Mouse (Mus musculus) small intestine, adult 2 months (tissue): ENCODE data around the gene Pigz. TPM values are rescaled to one million over a fixed set of nuclear protein-coding genes. Genes with fewer than 3 reads are reported as not detected.

Experiments
- H3K27ac ChIP-seq: fragments of 200-500 bp; 2 replicates; pipeline ENCODE4 v1.5.1; 2012; ENCODE audit warnings: low read depth, low read length, control low read depth, inconsistent platforms; ENCODE audit not compliant: insufficient read depth
- H3K27me3 ChIP-seq: fragments of 200-500 bp; 2 replicates; pipeline ENCODE4 v1.6.1; 2012; ENCODE audit warnings: mild to moderate bottlenecking, moderate library complexity, low read length, inconsistent platforms; ENCODE audit not compliant: control insufficient read depth, insufficient read depth
- H3K36me3 ChIP-seq: fragments of 200-500 bp; 2 replicates; pipeline ENCODE4 v1.6.1; 2012; ENCODE audit warnings: mild to moderate bottlenecking, low read length, control low read depth, inconsistent platforms; ENCODE audit not compliant: control insufficient read depth, insufficient read depth
- H3K4me1 ChIP-seq: fragments of 200-500 bp; 2 replicates; pipeline ENCODE4 v1.6.1; 2012; ENCODE audit warnings: low read length, inconsistent platforms, mixed read lengths; ENCODE audit not compliant: control insufficient read depth, insufficient read depth, insufficient read length
- H3K4me3 ChIP-seq: fragments of 200-500 bp; 2 replicates; pipeline ENCODE4 v1.5.1; 2012; ENCODE audit warnings: low read depth, mild to moderate bottlenecking, control low read depth, inconsistent platforms, low read length, moderate library complexity
- CTCF ChIP-seq: fragments of 200-500 bp; IDR thresholded peaks from 2 replicates; pipeline ENCODE4 v1.5.1; 2012; ENCODE audit warnings: low read depth, mild to moderate bottlenecking, control low read depth, inconsistent platforms, low read length, moderate library complexity, mixed read lengths; ENCODE audit not compliant: insufficient replicate concordance, insufficient read length; ENCODE audit errors: extremely low read depth
- POLR2A ChIP-seq: fragments of 200-500 bp; IDR thresholded peaks from 2 replicates; pipeline ENCODE4 v1.6.1; 2012; ENCODE audit warnings: low read depth, mild to moderate bottlenecking, control low read depth, inconsistent platforms, low read length, moderate library complexity
- WGBS: fragments of 180-500 bp; shearing (Covaris S2); methylation state at CpG from one replicate; pipeline ENCODE4 v1.1.7; 2018; 5-methylcytosine and 5-hydroxymethylcytosine counted together
- polyA plus RNA-seq: library from polyadenylated mRNA; depleted of rRNA; stranded (reverse); fragments of >200 nt; gene quantifications from 2 replicates; pipeline ENCODE4 v1.2.3, GENCODE M21; 2012; rRNA removed

Pigz gene
- 1.6 and 2.7 TPM in 2 replicates for polyA plus RNA-seq

- Histone ChIP-seq H3K27me3 (peaks cover 22% of the 10 kb centered on the region), H3K4me3 (peak within 1 kb of the TSS; percentile 66), H3K36me3 (no peaks in the 10 kb centered on the region), H3K27ac (peak within 1 kb of the TSS; percentile 17; the same call in 1 of the 2 replicates), H3K4me1 (peaks cover 11% of the 10 kb centered on the region)
- no peak for TF ChIP-seq POLR2A
- WGBS = 11% methylated on average over 42 of the region's 42 CpGs
Measured at GRCm38 (mm10) chr16:31933751-31934549, at the start of gene Pigz. TSS of gene Pigz (plus strand) at chr16:31933851.

GRCm38 (mm10) chr16:31883902-31884301 is 49.7 kb upstream of the Pigz start:
- Histone ChIP-seq H3K4me1 (peaks cover 4% of the 10 kb centered on the region; the same call in 1 of the 2 replicates), H3K36me3 (no peaks in the 10 kb centered on the region), H3K27ac (no peak overlapping the region), H3K4me3 (no peak overlapping the region), H3K27me3 (no peaks in the 10 kb centered on the region)
- 35% methylated on average over 6 of the region's 6 CpGs for WGBS
- TF ChIP-seq POLR2A (no peak), CTCF (no peak)

- WGBS = 71% methylated on average over 7 of the region's 7 CpGs
Measured at GRCm38 (mm10) chr16:31890907-31891306, 42.7 kb upstream of the Pigz start.

GRCm38 (mm10) chr16:31893396-31894141 is 40.1 kb upstream of the Pigz start:
- no peak overlapping the region for H3K27ac ChIP-seq
- no peak overlapping the region for H3K4me3 ChIP-seq
- TF ChIP-seq CTCF = no peak
- no peak for TF ChIP-seq POLR2A
- H3K27me3 ChIP-seq = no peaks in the 10 kb centered on the region; the same call in 1 of the 2 replicates
- no peaks in the 10 kb centered on the region for H3K36me3 ChIP-seq
- WGBS = 78% methylated on average over 5 of the region's 5 CpGs
- no peaks in the 10 kb centered on the region; the same call in 1 of the 2 replicates for H3K4me1 ChIP-seq

More at GRCm38 (mm10) chr16:31890907-31891306, 42.7 kb upstream of the Pigz start:
- no peaks in the 10 kb centered on the region for H3K27me3 ChIP-seq
- H3K36me3 ChIP-seq = no peaks in the 10 kb centered on the region
- H3K27ac ChIP-seq = no peak overlapping the region
- TF ChIP-seq CTCF (no peak), POLR2A (no peak)
- no peak overlapping the region for H3K4me3 ChIP-seq
- no peaks in the 10 kb centered on the region for H3K4me1 ChIP-seq

- H3K4me1 ChIP-seq = no peaks in the 10 kb centered on the region; the same call in 1 of the 2 replicates
- WGBS = 21% methylated on average over 29 of the region's 29 CpGs
- H3K4me3 ChIP-seq = no peak overlapping the region; the same call in 1 of the 2 replicates
- no peaks in the 10 kb centered on the region for H3K36me3 ChIP-seq
- H3K27me3 ChIP-seq = no peaks in the 10 kb centered on the region; the same call in 1 of the 2 replicates
- TF ChIP-seq POLR2A (no peak), CTCF (no peak)
- H3K27ac ChIP-seq = no peak overlapping the region
Measured at GRCm38 (mm10) chr16:31896971-31897774, 36.5 kb upstream of the Pigz start.

- no peaks in the 10 kb centered on the region; the same call in 1 of the 2 replicates for H3K4me1 ChIP-seq
- no peak overlapping the region for H3K4me3 ChIP-seq
- no peaks in the 10 kb centered on the region; the same call in 1 of the 2 replicates for H3K27me3 ChIP-seq
- no peak overlapping the region for H3K27ac ChIP-seq
- H3K36me3 ChIP-seq = no peaks in the 10 kb centered on the region
- 87% methylated on average over 18 of the region's 18 CpGs for WGBS
- TF ChIP-seq POLR2A (no peak), CTCF (no peak)
Measured at GRCm38 (mm10) chr16:31898546-31899326, 34.9 kb upstream of the Pigz start.
